Mouse (Mus musculus): ENCODE measurements at regions not wholly inside any gene's neighbourhood (a gene's known extent, or its start where the extent isn't known, plus 50 kb on each side); places are given as distances from the start of the nearest gene placed in this dataset.

GRCm38 (mm10) chr9:112014796-112015195, 220.9 kb downstream of the Arpp21 start:
- Histone ChIP-seq H3K27ac (replicated peaks; ENCODE audit: low read depth, low read length) (no peak overlapping the region), H3K36me3 (ENCODE audit: control insufficient read depth, insufficient read depth, low read length) (no peaks in the 10 kb centered on the region), H3K4me1 (ENCODE audit: control insufficient read depth, insufficient read depth, low read length) (no peaks in the 10 kb centered on the region), H3K4me3 (ENCODE audit: low read depth, low read length) (no peak overlapping the region), H3K9me3 (ENCODE audit: control insufficient read depth, low read length) (no peaks in the 10 kb centered on the region), H3K9ac (ENCODE audit: low read length) (no peak overlapping the region), H3K4me2 (ENCODE audit: low read depth, severe bottlenecking) (no peak overlapping the region), H3K27me3 (ENCODE audit: control insufficient read depth, insufficient read depth, low read length) (no peaks in the 10 kb centered on the region)
- WGBS, result 27% methylated on average over 6 of the region's 6 CpGs
- DNase-seq (ENCODE audit: low spot score) (no peak), ATAC-seq (ENCODE audit: insufficient number of reproducible peaks, low FRiP score, low TSS enrichment, low read depth) (peak; percentile 21; the same call in 1 of the 2 replicates)

- no peak for DNase-seq (ENCODE audit: low spot score)
- Histone ChIP-seq H3K9ac (ENCODE audit: low read length) (no peak overlapping the region), H3K9me3 (ENCODE audit: control insufficient read depth, low read length) (no peaks in the 10 kb centered on the region), H3K4me3 (ENCODE audit: low read depth, low read length) (no peak overlapping the region), H3K4me1 (ENCODE audit: control insufficient read depth, insufficient read depth, low read length) (no peaks in the 10 kb centered on the region), H3K4me2 (ENCODE audit: low read depth, severe bottlenecking) (no peak overlapping the region), H3K36me3 (ENCODE audit: control insufficient read depth, insufficient read depth, low read length) (no peaks in the 10 kb centered on the region), H3K27me3 (ENCODE audit: control insufficient read depth, insufficient read depth, low read length) (no peaks in the 10 kb centered on the region), H3K27ac (replicated peaks; ENCODE audit: low read depth, low read length) (no peak overlapping the region)
- WGBS, result 69% methylated on average over 4 of the region's 4 CpGs
- ATAC-seq (ENCODE audit: insufficient number of reproducible peaks, low FRiP score, low TSS enrichment, low read depth), result no peak
Measured at GRCm38 (mm10) chr9:111994401-111994800, 241.3 kb downstream of the Arpp21 start.

GRCm38 (mm10) chr9:111993844-111994243, 241.9 kb downstream of the Arpp21 start:
- no peak overlapping the region for H3K9ac ChIP-seq (ENCODE audit: low read length)
- WGBS, result 36% methylated on average over 4 of the region's 4 CpGs
- ATAC-seq (ENCODE audit: insufficient number of reproducible peaks, low FRiP score, low TSS enrichment, low read depth), result no peak
- no peak overlapping the region for H3K4me2 ChIP-seq (ENCODE audit: low read depth, severe bottlenecking)
- no peaks in the 10 kb centered on the region for H3K27me3 ChIP-seq (ENCODE audit: control insufficient read depth, insufficient read depth, low read length)
- H3K4me3 ChIP-seq (ENCODE audit: low read depth, low read length), result no peak overlapping the region
- no peak for DNase-seq (ENCODE audit: low spot score)
- no peaks in the 10 kb centered on the region for H3K36me3 ChIP-seq (ENCODE audit: control insufficient read depth, insufficient read depth, low read length)
- H3K9me3 ChIP-seq (ENCODE audit: control insufficient read depth, low read length), result no peaks in the 10 kb centered on the region
- H3K27ac ChIP-seq (replicated peaks; ENCODE audit: low read depth, low read length), result no peak overlapping the region
- no peaks in the 10 kb centered on the region for H3K4me1 ChIP-seq (ENCODE audit: control insufficient read depth, insufficient read depth, low read length)

GRCm38 (mm10) chr9:111990060-111990459, 245.7 kb downstream of the Arpp21 start:
- Histone ChIP-seq H3K27me3 (ENCODE audit: control insufficient read depth, insufficient read depth, low read length) (no peaks in the 10 kb centered on the region), H3K9ac (ENCODE audit: low read length) (no peak overlapping the region), H3K4me2 (ENCODE audit: low read depth, severe bottlenecking) (no peak overlapping the region), H3K4me1 (ENCODE audit: control insufficient read depth, insufficient read depth, low read length) (no peaks in the 10 kb centered on the region), H3K27ac (replicated peaks; ENCODE audit: low read depth, low read length) (no peak overlapping the region), H3K36me3 (ENCODE audit: control insufficient read depth, insufficient read depth, low read length) (no peaks in the 10 kb centered on the region), H3K4me3 (ENCODE audit: low read depth, low read length) (no peak overlapping the region), H3K9me3 (ENCODE audit: control insufficient read depth, low read length) (no peaks in the 10 kb centered on the region)
- ATAC-seq (ENCODE audit: insufficient number of reproducible peaks, low FRiP score, low TSS enrichment, low read depth) (no peak), DNase-seq (ENCODE audit: low spot score) (no peak)
- 88% methylated on average over 3 of the region's 3 CpGs for WGBS

GRCm38 (mm10) chr9:111963405-111964037, 272.2 kb downstream of the Arpp21 start:
- H3K4me1 ChIP-seq (ENCODE audit: control insufficient read depth, insufficient read depth, low read length), result no peaks in the 10 kb centered on the region
- 19% methylated on average over 5 of the region's 5 CpGs for WGBS
- H3K4me2 ChIP-seq (ENCODE audit: low read depth, severe bottlenecking), result no peak overlapping the region
- no peaks in the 10 kb centered on the region for H3K27me3 ChIP-seq (ENCODE audit: control insufficient read depth, insufficient read depth, low read length)
- no peak for DNase-seq (ENCODE audit: low spot score)
- no peaks in the 10 kb centered on the region for H3K36me3 ChIP-seq (ENCODE audit: control insufficient read depth, insufficient read depth, low read length)
- no peak for ATAC-seq (ENCODE audit: insufficient number of reproducible peaks, low FRiP score, low TSS enrichment, low read depth)
- H3K4me3 ChIP-seq (ENCODE audit: low read depth, low read length), result no peak overlapping the region
- no peaks in the 10 kb centered on the region for H3K9me3 ChIP-seq (ENCODE audit: control insufficient read depth, low read length)
- no peak overlapping the region for H3K9ac ChIP-seq (ENCODE audit: low read length)
- H3K27ac ChIP-seq (replicated peaks; ENCODE audit: low read depth, low read length), result no peak overlapping the region

- whole genome bisulfite sequencing, result 52% methylated on average over 2 of the region's 2 CpGs
- Histone ChIP-seq H3K9ac (ENCODE audit: low read length) (no peak overlapping the region), H3K4me2 (ENCODE audit: low read depth, severe bottlenecking) (no peak overlapping the region), H3K4me3 (ENCODE audit: low read depth, low read length) (no peak overlapping the region), H3K9me3 (ENCODE audit: control insufficient read depth, low read length) (no peaks in the 10 kb centered on the region), H3K27ac (replicated peaks; ENCODE audit: low read depth, low read length) (no peak overlapping the region), H3K36me3 (ENCODE audit: control insufficient read depth, insufficient read depth, low read length) (no peaks in the 10 kb centered on the region), H3K4me1 (ENCODE audit: control insufficient read depth, insufficient read depth, low read length) (no peaks in the 10 kb centered on the region), H3K27me3 (ENCODE audit: control insufficient read depth, insufficient read depth, low read length) (no peaks in the 10 kb centered on the region)
- ATAC-seq (ENCODE audit: insufficient number of reproducible peaks, low FRiP score, low TSS enrichment, low read depth), result no peak
- no peak for DNase-seq (ENCODE audit: low spot score)
Measured at GRCm38 (mm10) chr9:111957799-111958198, 267.7 kb upstream of the Stac start.

GRCm38 (mm10) chr9:111939271-111940067, 249.3 kb upstream of the Stac start:
- ATAC-seq (ENCODE audit: insufficient number of reproducible peaks, low FRiP score, low TSS enrichment, low read depth), result no peak
- H3K4me1 ChIP-seq (ENCODE audit: control insufficient read depth, insufficient read depth, low read length), result no peaks in the 10 kb centered on the region
- H3K4me2 ChIP-seq (ENCODE audit: low read depth, severe bottlenecking), result no peak overlapping the region
- no peaks in the 10 kb centered on the region for H3K9me3 ChIP-seq (ENCODE audit: control insufficient read depth, low read length)
- peak; percentile 54 for DNase-seq (ENCODE audit: low spot score)
- no peak overlapping the region for H3K9ac ChIP-seq (ENCODE audit: low read length)
- H3K4me3 ChIP-seq (ENCODE audit: low read depth, low read length), result no peak overlapping the region
- H3K36me3 ChIP-seq (ENCODE audit: control insufficient read depth, insufficient read depth, low read length), result no peaks in the 10 kb centered on the region
- no peaks in the 10 kb centered on the region for H3K27me3 ChIP-seq (ENCODE audit: control insufficient read depth, insufficient read depth, low read length)
- H3K27ac ChIP-seq (replicated peaks; ENCODE audit: low read depth, low read length), result no peak overlapping the region
- 41% methylated on average over 8 of the region's 8 CpGs for WGBS

GRCm38 (mm10) chr9:111932455-111932854, 242.3 kb upstream of the Stac start:
- Histone ChIP-seq H3K36me3 (ENCODE audit: control insufficient read depth, insufficient read depth, low read length) (no peaks in the 10 kb centered on the region), H3K9me3 (ENCODE audit: control insufficient read depth, low read length) (no peaks in the 10 kb centered on the region), H3K27me3 (ENCODE audit: control insufficient read depth, insufficient read depth, low read length) (no peaks in the 10 kb centered on the region), H3K27ac (replicated peaks; ENCODE audit: low read depth, low read length) (no peak overlapping the region), H3K9ac (ENCODE audit: low read length) (no peak overlapping the region), H3K4me2 (ENCODE audit: low read depth, severe bottlenecking) (no peak overlapping the region), H3K4me1 (ENCODE audit: control insufficient read depth, insufficient read depth, low read length) (no peaks in the 10 kb centered on the region), H3K4me3 (ENCODE audit: low read depth, low read length) (no peak overlapping the region)
- DNase-seq (ENCODE audit: low spot score), result peak; percentile 28
- peak; percentile 56; the same call in 1 of the 2 replicates for ATAC-seq (ENCODE audit: insufficient number of reproducible peaks, low FRiP score, low TSS enrichment, low read depth)
- 67% methylated on average over 6 of the region's 6 CpGs for WGBS
